Mouse (Mus musculus) midbrain, embryonic 13.5 days (tissue): Measurements from ENCODE around the gene Dlk2. TPM values are rescaled to one million over a fixed set of nuclear protein-coding genes. Genes with fewer than 3 reads are reported as not detected.

ENCODE experiments used
- ATAC-seq: fragments of 200-750 bp; cut with Nextera tagmentation; 2 replicates; pipeline ENCODE4 v1.8.0; 2017; ENCODE audit warnings: mild to moderate bottlenecking, moderate TSS enrichment, moderate library complexity
- H3K27ac ChIP-seq: fragments of 300-500 bp; sonication (generic); 2 replicates; pipeline ENCODE4 v1.5.1; 2015; ENCODE audit warnings: inconsistent platforms, mild to moderate bottlenecking, moderate library complexity
- H3K27me3 ChIP-seq: fragments of 300-500 bp; sonication (generic); 2 replicates; pipeline ENCODE4 v1.6.1; 2015; ENCODE audit warnings: mild to moderate bottlenecking, inconsistent platforms
- H3K36me3 ChIP-seq: fragments of 300-500 bp; sonication (generic); 2 replicates; pipeline ENCODE4 v1.6.1; 2015; ENCODE audit warnings: mild to moderate bottlenecking, inconsistent platforms
- H3K4me1 ChIP-seq: fragments of 300-500 bp; sonication (generic); replicated peaks from 2 replicates; pipeline ENCODE4 v1.6.1; 2015; ENCODE audit warnings: inconsistent platforms
- H3K4me2 ChIP-seq: fragments of 300-500 bp; sonication (generic); replicated peaks from 2 replicates; pipeline ENCODE4 v1.6.1; 2015; ENCODE audit warnings: moderate library complexity, mild to moderate bottlenecking, inconsistent platforms
- H3K4me3 ChIP-seq: fragments of 300-500 bp; sonication (generic); replicated peaks from 2 replicates; pipeline ENCODE4 v1.5.1; 2015; ENCODE audit warnings: mild to moderate bottlenecking, inconsistent platforms
- H3K9ac ChIP-seq: fragments of 300-500 bp; sonication (generic); replicated peaks from 2 replicates; pipeline ENCODE4 v1.6.1; 2015; ENCODE audit warnings: mild to moderate bottlenecking, inconsistent platforms
- H3K9me3 ChIP-seq: fragments of 300-500 bp; sonication (generic); 2 replicates; pipeline ENCODE4 v1.6.1; 2016; ENCODE audit warnings: mild to moderate bottlenecking, inconsistent platforms
- WGBS: fragments of 180-500 bp; shearing (Covaris S2); methylation state at CpG from one replicate; pipeline ENCODE4 v1.1.7; 2015; 5-methylcytosine and 5-hydroxymethylcytosine counted together
- polyA plus RNA-seq: library from polyadenylated mRNA; unstranded; fragments of >200 nt; fragmentation: Nextera tagmentation; extraction: Ambion mirVana; gene quantifications from 2 replicates; pipeline ENCODE4 v1.2.1, GENCODE M21; 2015

Dlk2 gene
- polyA plus RNA-seq, 1 experiment from 2014 or later, result 7.5 TPM

GRCm38 (mm10) chr17:46327906-46328534, 30.8 kb downstream of the Dlk2 start, which contains the start of gene Abcc10:
Gene Abcc10, minus strand, starts transcription at chr17:46328352.
- H3K9ac ChIP-seq, result peak within 1 kb of the TSS; percentile 82
- H3K9me3 ChIP-seq, result no peaks in the 10 kb centered on the region
- H3K4me2 ChIP-seq, result peak within 1 kb of the TSS; percentile 77
- H3K27me3 ChIP-seq, result no peaks in the 10 kb centered on the region
- H3K4me1 ChIP-seq, result peaks cover 15% of the 10 kb centered on the region
- peaks cover 16% of the 10 kb centered on the region for H3K36me3 ChIP-seq
- H3K27ac ChIP-seq, result peak within 1 kb of the TSS; percentile 93
- ATAC-seq, result peak; percentile 99
- H3K4me3 ChIP-seq, result peak within 1 kb of the TSS; percentile 70
- WGBS, result under 1% methylated on average over 40 of the region's 40 CpGs

GRCm38 (mm10) chr17:46328723-46329122, 31.5 kb downstream of the Dlk2 start:
- peaks cover 9% of the 10 kb centered on the region for H3K36me3 ChIP-seq
- WGBS, result 74% methylated on average over 6 of the region's 6 CpGs
- H3K9me3 ChIP-seq, result no peaks in the 10 kb centered on the region
- peak overlapping the region; percentile 93 for H3K27ac ChIP-seq
- peaks cover 15% of the 10 kb centered on the region for H3K4me1 ChIP-seq
- peak overlapping the region; percentile 70 for H3K4me3 ChIP-seq
- peak overlapping the region; percentile 77 for H3K4me2 ChIP-seq
- peak overlapping the region; percentile 46 for H3K9ac ChIP-seq
- H3K27me3 ChIP-seq, result no peaks in the 10 kb centered on the region
- no peak for ATAC-seq

GRCm38 (mm10) chr17:46336475-46336874, 39.3 kb downstream of the Dlk2 start:
- H3K27ac ChIP-seq, result no peak overlapping the region
- H3K9me3 ChIP-seq, result no peaks in the 10 kb centered on the region
- no peaks in the 10 kb centered on the region for H3K4me1 ChIP-seq
- no peak overlapping the region for H3K4me2 ChIP-seq
- no peak for ATAC-seq
- WGBS, result 19% methylated on average over 5 of the region's 5 CpGs
- H3K27me3 ChIP-seq, result no peaks in the 10 kb centered on the region
- no peak overlapping the region for H3K9ac ChIP-seq
- no peaks in the 10 kb centered on the region for H3K36me3 ChIP-seq
- no peak overlapping the region for H3K4me3 ChIP-seq

GRCm38 (mm10) chr17:46341208-46341607, 44.0 kb downstream of the Dlk2 start:
- Histone ChIP-seq H3K4me2 (no peak overlapping the region), H3K36me3 (no peaks in the 10 kb centered on the region), H3K9ac (no peak overlapping the region), H3K4me3 (no peak overlapping the region), H3K9me3 (peaks cover 12% of the 10 kb centered on the region; the same call in 1 of the 2 replicates), H3K27me3 (no peaks in the 10 kb centered on the region), H3K27ac (no peak overlapping the region), H3K4me1 (no peaks in the 10 kb centered on the region)
- 87% methylated on average over 7 of the region's 7 CpGs for WGBS
- no peak for ATAC-seq

- 89% methylated on average over 8 of the region's 8 CpGs for WGBS
- no peaks in the 10 kb centered on the region for H3K27me3 ChIP-seq
- no peaks in the 10 kb centered on the region for H3K36me3 ChIP-seq
- H3K4me3 ChIP-seq, result no peak overlapping the region
- H3K4me1 ChIP-seq, result no peaks in the 10 kb centered on the region
- no peak for ATAC-seq
- no peak overlapping the region for H3K4me2 ChIP-seq
- H3K27ac ChIP-seq, result no peak overlapping the region
- H3K9ac ChIP-seq, result no peak overlapping the region
- no peaks in the 10 kb centered on the region for H3K9me3 ChIP-seq
These were observed 53.9 kb downstream of the Dlk2 start for GRCm38 (mm10) chr17:46351026-46351700.

Other genes with a start within 250 kb of the Dlk2 start
- 137 and 140 TPM in 2 replicates for gene Mrps18a, start 186.4 kb upstream of the Dlk2 start, polyA plus RNA-seq
- 25.5 and 26.9 TPM in 2 replicates for gene Rsph9, start 153.2 kb upstream of the Dlk2 start, polyA plus RNA-seq
- gene Mad2l1bp, start 143.9 kb upstream of the Dlk2 start, polyA plus RNA-seq, result 24.3 and 29.6 TPM in 2 replicates
- 38.7 and 40.8 TPM in 2 replicates for gene Gtpbp2, start 136.4 kb upstream of the Dlk2 start, polyA plus RNA-seq
- gene Polh, start 94.8 kb upstream of the Dlk2 start, polyA plus RNA-seq, result 9.4 and 10.1 TPM in 2 replicates
- 46.4 and 46.8 TPM in 2 replicates for gene Xpo5, start 94.6 kb upstream of the Dlk2 start, polyA plus RNA-seq
- gene Polr1c, start 49.4 kb upstream of the Dlk2 start, polyA plus RNA-seq, result 92.8 and 99.0 TPM in 2 replicates
- 87.3 and 91.6 TPM in 2 replicates for gene Yipf3, start 49.3 kb upstream of the Dlk2 start, polyA plus RNA-seq
- gene Lrrc73, start 43.9 kb upstream of the Dlk2 start, polyA plus RNA-seq, result 7.5 and 8.2 TPM in 2 replicates
- 31.3 and 37.2 TPM in 2 replicates for gene Tjap1, start 14.4 kb upstream of the Dlk2 start, polyA plus RNA-seq
- gene Abcc10, start 30.9 kb downstream of the Dlk2 start, polyA plus RNA-seq, result 9.1 and 9.8 TPM in 2 replicates
- gene Zfp318, start 86.3 kb downstream of the Dlk2 start, polyA plus RNA-seq, result 14.4 and 16.6 TPM in 2 replicates
- gene Crip3, start 131.5 kb downstream of the Dlk2 start, polyA plus RNA-seq, result 2.1 TPM in 2 replicates
- not detected in 2 replicates for gene Slc22a7, start 141.0 kb downstream of the Dlk2 start, polyA plus RNA-seq
- gene Ttbk1, start 190.3 kb downstream of the Dlk2 start, polyA plus RNA-seq, result 4.6 and 5.0 TPM in 2 replicates
- 31.6 and 32.4 TPM in 2 replicates for gene Dnph1, start 199.3 kb downstream of the Dlk2 start, polyA plus RNA-seq
- gene Cul9, start 249.0 kb downstream of the Dlk2 start, polyA plus RNA-seq, result 18.7 and 20.3 TPM in 2 replicates